Mouse (Mus musculus): ENCODE measurements around the gene Mcrs1. TPM values are rescaled to one million over a fixed set of nuclear protein-coding genes. Genes with fewer than 3 reads are reported as not detected.
"Not testable (repeated sequence)": the region's sequence is repeated elsewhere in the genome, so short reads cannot be mapped to it uniquely, and the experiment has no call there.

Gene Mcrs1
- total RNA-seq, 2 experiments from 2014 or later, result 72.0 to 72.8 TPM

- peak in 1 of 2 experiments; percentile 19 for DNase-seq (ENCODE audit: low spot score in 2 of 2)
Observed at GRCm38 (mm10) chr15:99252381-99253174, 817 bp upstream of the Mcrs1 start.

- not testable (repeated sequence) for DNase-seq (ENCODE audit: low spot score in 2 of 2)
Observed at GRCm38 (mm10) chr15:99251111-99251510, 650 bp downstream of the Mcrs1 start.

- DNase-seq (ENCODE audit: low spot score in 2 of 2), result no peak
Observed at GRCm38 (mm10) chr15:99249938-99250337, 1.8 kb downstream of the Mcrs1 start.

GRCm38 (mm10) chr15:99248972-99249371, 2.8 kb downstream of the Mcrs1 start:
- no peak for DNase-seq (ENCODE audit: low spot score in 2 of 2)

GRCm38 (mm10) chr15:99246736-99247135, 5.0 kb downstream of the Mcrs1 start:
- DNase-seq (ENCODE audit: low spot score in 2 of 2), result not testable (repeated sequence)

GRCm38 (mm10) chr15:99242045-99242444, 9.7 kb downstream of the Mcrs1 start:
- no peak for DNase-seq (ENCODE audit: low spot score in 2 of 2)

GRCm38 (mm10) chr15:99241249-99241648, 10.5 kb downstream of the Mcrs1 start:
- DNase-seq (ENCODE audit: low spot score in 2 of 2), result no peak

- no peak for DNase-seq (ENCODE audit: low spot score in 2 of 2)
Observed at GRCm38 (mm10) chr15:99240129-99240528, 11.6 kb downstream of the Mcrs1 start.

- no peak for DNase-seq (ENCODE audit: low spot score in 2 of 2)
Observed at GRCm38 (mm10) chr15:99238006-99238405, 13.8 kb downstream of the Mcrs1 start.

GRCm38 (mm10) chr15:99234326-99235010, 17.3 kb downstream of the Mcrs1 start:
- no peak for DNase-seq (ENCODE audit: low spot score in 2 of 2)

- no peak for DNase-seq (ENCODE audit: low spot score in 2 of 2)
Observed at GRCm38 (mm10) chr15:99233719-99234118, 18.0 kb downstream of the Mcrs1 start.

GRCm38 (mm10) chr15:99231998-99232397, 19.8 kb downstream of the Mcrs1 start:
- DNase-seq (ENCODE audit: low spot score in 2 of 2), result no peak

- no peak for DNase-seq (ENCODE audit: low spot score in 2 of 2)
Observed at GRCm38 (mm10) chr15:99226090-99226489, 25.7 kb downstream of the Mcrs1 start.

GRCm38 (mm10) chr15:99225081-99225810, 26.5 kb downstream of the Mcrs1 start:
- DNase-seq (ENCODE audit: low spot score in 2 of 2), result no peak

- DNase-seq (ENCODE audit: low spot score in 2 of 2), result peak; percentile 29 to 36
Observed at GRCm38 (mm10) chr15:99224208-99224911, 27.4 kb downstream of the Mcrs1 start, which contains the start of gene Kcnh3. TSS of gene Kcnh3 (plus strand) at chr15:99224861.

- peak in 1 of 2 experiments; percentile 23 for DNase-seq (ENCODE audit: low spot score in 2 of 2)
Observed at GRCm38 (mm10) chr15:99223585-99224207, 28.1 kb downstream of the Mcrs1 start.

GRCm38 (mm10) chr15:99222794-99223584, 28.8 kb downstream of the Mcrs1 start:
- DNase-seq (ENCODE audit: low spot score in 2 of 2), result no peak

- DNase-seq (ENCODE audit: low spot score in 2 of 2), result no peak
Observed at GRCm38 (mm10) chr15:99221315-99221952, 30.3 kb downstream of the Mcrs1 start.

- DNase-seq (ENCODE audit: low spot score in 2 of 2), result no peak
Observed at GRCm38 (mm10) chr15:99217630-99218029, 34.1 kb downstream of the Mcrs1 start.
